Mouse (Mus musculus) brain, embryonic 14.5 days (tissue): ENCODE results near the gene Olfr190. TPM values are rescaled to one million over a fixed set of nuclear protein-coding genes. Genes with fewer than 3 reads are reported as not detected.

Experiments used
- DNase-seq: peaks from one replicate; pipeline ENCODE4 v3.0.0-alpha.2; 2011; ENCODE audit warnings: low read depth
- CTCF ChIP-seq: fragments of 200-500 bp; IDR thresholded peaks from 2 replicates; pipeline ENCODE4 v1.5.1; 2012; ENCODE audit warnings: inconsistent platforms, mild to moderate bottlenecking, moderate library complexity, borderline replicate concordance; ENCODE audit not compliant: insufficient read depth, insufficient read length; ENCODE audit errors: extremely low read depth
- POLR2A ChIP-seq: fragments of 200-500 bp; IDR thresholded peaks from 2 replicates; pipeline ENCODE4 v1.6.1; 2012; ENCODE audit warnings: mild to moderate bottlenecking, inconsistent platforms, borderline replicate concordance; ENCODE audit not compliant: poor library complexity, insufficient read depth, insufficient read length, severe bottlenecking; ENCODE audit errors: extremely low read depth
- polyA plus RNA-seq: library from polyadenylated mRNA; depleted of rRNA; stranded (reverse); fragments of >200 nt; gene quantifications from 2 replicates; pipeline ENCODE4 v1.2.3, GENCODE M21; 2012; rRNA removed

The Olfr190 gene
- polyA plus RNA-seq, 1 experiment = not detected

DNA sequence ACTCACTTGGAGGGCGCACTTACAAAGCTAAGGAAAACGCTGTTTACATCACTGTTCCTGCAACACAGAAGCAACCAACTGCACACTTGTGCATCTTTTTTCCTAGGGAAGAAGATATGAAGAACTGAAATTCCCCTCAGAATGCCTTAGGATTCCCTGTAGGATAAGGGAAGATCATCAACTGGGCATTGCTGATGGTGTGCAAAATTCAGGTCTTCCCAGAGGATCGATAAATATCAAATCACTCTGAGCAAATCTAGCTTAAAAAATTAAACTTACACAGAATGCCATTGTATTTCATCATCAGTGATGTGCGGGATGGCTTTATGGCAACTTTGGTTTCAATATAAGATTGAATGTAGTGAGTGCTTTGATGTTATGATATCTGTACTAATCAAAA lies 47.6 kb downstream of the Olfr190 start, which contains the start of gene Olfr186:
Gene Olfr186 (minus strand): TSS at position 101 of the 400 bp plus-strand sequence.
- no peak for TF ChIP-seq POLR2A
- no peak for TF ChIP-seq CTCF
- DNase-seq = no peak

Other genes with a start within 250 kb of the Olfr190 start
- gene Olfr177, start 203.2 kb downstream of the Olfr190 start, polyA plus RNA-seq = not detected in 2 replicates
- gene Olfr178, start 185.9 kb downstream of the Olfr190 start, polyA plus RNA-seq = not detected in 2 replicates
- gene Olfr181, start 149.2 kb downstream of the Olfr190 start, polyA plus RNA-seq = not detected in 2 replicates
- gene Olfr180, start 148.6 kb downstream of the Olfr190 start, polyA plus RNA-seq = not detected in 2 replicates
- not detected in 2 replicates for gene Olfr183, start 82.6 kb downstream of the Olfr190 start, polyA plus RNA-seq
- gene Olfr186, start 47.7 kb downstream of the Olfr190 start, polyA plus RNA-seq = not detected in 2 replicates
- not detected in 2 replicates for gene Olfr187, start 38.2 kb downstream of the Olfr190 start, polyA plus RNA-seq
- gene Olfr191, start 11.8 kb upstream of the Olfr190 start, polyA plus RNA-seq = not detected in 2 replicates
- gene Olfr193, start 33.9 kb upstream of the Olfr190 start, polyA plus RNA-seq = not detected in 2 replicates
- gene Olfr194, start 43.1 kb upstream of the Olfr190 start, polyA plus RNA-seq = not detected in 2 replicates
- not detected in 2 replicates for gene Olfr195, start 69.0 kb upstream of the Olfr190 start, polyA plus RNA-seq
- gene Olfr196, start 92.4 kb upstream of the Olfr190 start, polyA plus RNA-seq = not detected in 2 replicates
- gene Olfr198, start 125.5 kb upstream of the Olfr190 start, polyA plus RNA-seq = not detected in 2 replicates
- gene Olfr199, start 141.8 kb upstream of the Olfr190 start, polyA plus RNA-seq = not detected in 2 replicates
- gene Olfr201, start 194.6 kb upstream of the Olfr190 start, polyA plus RNA-seq = not detected in 2 replicates
- gene Olfr202, start 208.8 kb upstream of the Olfr190 start, polyA plus RNA-seq = not detected in 2 replicates
- not detected in 2 replicates for gene Olfr203, start 220.9 kb upstream of the Olfr190 start, polyA plus RNA-seq
- not detected in 2 replicates for gene Olfr204, start 240.2 kb upstream of the Olfr190 start, polyA plus RNA-seq